Comparison of ENCODE assay signal across 9 mouse cellular contexts in the genomic region with DNA sequence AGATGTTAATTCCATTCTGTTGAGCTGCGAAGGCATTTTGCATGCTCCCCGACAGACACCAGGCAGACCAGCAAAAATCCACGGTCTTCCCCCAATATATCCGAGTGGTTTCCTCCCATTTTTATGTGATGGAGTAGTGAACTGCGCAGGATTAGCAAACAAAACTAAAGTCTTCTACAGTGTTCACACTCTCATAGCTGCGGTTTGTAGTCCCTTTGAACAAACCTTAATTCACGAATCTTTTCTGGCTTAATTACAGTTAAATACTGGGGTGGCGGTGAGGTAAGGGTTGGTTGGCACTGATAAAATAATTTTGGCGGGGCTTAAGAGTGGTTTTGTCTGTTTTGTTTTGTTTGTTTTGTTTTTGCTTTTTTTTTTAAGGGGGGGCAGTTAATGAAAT. TPM values are rescaled to one million over a fixed set of nuclear protein-coding genes. Genes with fewer than 3 reads are reported as not detected.
A peak's percentile ranks its signal among the peaks of the same experiment; 100 is the strongest.
DNase-seq lines count a peak whose midpoint lies in the region; ATAC-seq and TF ChIP-seq lines count a peak whose summit lies in the region.
"Had no signal": no experiment of that assay in that cellular context is flagged by ENCODE, and none has a peak within 500 bp of the region (broad histone marks: within the 10 kb centered on the region; RNA-seq: fewer than 3 reads in every experiment).

No protein-coding gene starts in this region.

- no peak for DNase-seq in heart, postnatal 4 days
- DNase-seq in neural tube, embryonic 11.5 days (ENCODE audit: low spot score), result no peak
- no peak for DNase-seq in left cerebral cortex, adult 9 months (ENCODE audit: low spot score in 2 of 2)
- DNase-seq in spleen, adult 12 weeks (ENCODE audit: low spot score), result no peak

- ATAC-seq in heart, embryonic 16.5 days (replicated peaks; ENCODE audit: extremely low read depth, insufficient read depth, low FRiP score), result no peak
- no peak for ATAC-seq in intestine, embryonic 15.5 days
- no peak for ATAC-seq in neural tube, embryonic 11.5 days (ENCODE audit: insufficient read depth, low FRiP score, low TSS enrichment)
- no peak for ATAC-seq in erythroid progenitor cell, adult 5-6 weeks (replicated peaks; ENCODE audit: low FRiP score, poor library complexity, severe bottlenecking)

- no peaks in the 10 kb centered on the region for H3K36me3 ChIP-seq in heart, embryonic 16.5 days (ENCODE audit: control insufficient read depth, insufficient read depth)
- no peaks in the 10 kb centered on the region for H3K36me3 ChIP-seq in intestine, embryonic 15.5 days
- no peaks in the 10 kb centered on the region; the same call in 1 of the 2 replicates for H3K36me3 ChIP-seq in neural tube, embryonic 11.5 days (ENCODE audit: control insufficient read depth, insufficient read depth, low read length)

- TF ChIP-seq POLR2A in embryonic fibroblast, embryonic 13.5 days (IDR thresholded peaks at IDR 0.05; ENCODE audit: low read depth, low read length), result no peak

- no peak overlapping the region for H3K27ac ChIP-seq in heart, embryonic 16.5 days (ENCODE audit: low read length)
- H3K27ac ChIP-seq in embryonic fibroblast, embryonic 13.5 days (ENCODE audit: insufficient read depth, low read length), result peak overlapping the region; percentile 87
- H3K27ac ChIP-seq in intestine, embryonic 15.5 days, result no peak overlapping the region
- H3K27ac ChIP-seq in neural tube, embryonic 11.5 days (ENCODE audit: low read depth, low read length), result no peak overlapping the region

- H3K9me3 ChIP-seq in heart, embryonic 16.5 days (replicated peaks; ENCODE audit: control insufficient read depth, low read length), result 0 out of 2 replicates have a peak, but pooled peaks cover 2% of the 10 kb centered on the region
- no peaks in the 10 kb centered on the region for H3K9me3 ChIP-seq in intestine, embryonic 15.5 days
- H3K9me3 ChIP-seq in neural tube, embryonic 11.5 days (ENCODE audit: control insufficient read depth, low read length), result no peaks in the 10 kb centered on the region

- H3K4me2 ChIP-seq in heart, embryonic 16.5 days (ENCODE audit: low read depth, low read length), result peak overlapping the region; percentile 90; the same call in 1 of the 2 replicates
- H3K4me2 ChIP-seq in intestine, embryonic 15.5 days (replicated peaks), result peak overlapping the region; percentile 92; the same call in 1 of the 2 replicates
- peak overlapping the region; percentile 10 for H3K4me2 ChIP-seq in neural tube, embryonic 11.5 days (ENCODE audit: low read depth)

- no peak overlapping the region for H3K4me3 ChIP-seq in heart, embryonic 16.5 days (ENCODE audit: low read length)
- no peak overlapping the region for H3K4me3 ChIP-seq in embryonic fibroblast, embryonic 13.5 days (ENCODE audit: insufficient read depth, low read length)
- H3K4me3 ChIP-seq in intestine, embryonic 15.5 days (replicated peaks), result no peak overlapping the region
- H3K4me3 ChIP-seq in neural tube, embryonic 11.5 days (ENCODE audit: low read depth, low read length), result no peak overlapping the region

- 43% methylated on average over 9 of the region's 9 CpGs for WGBS in heart, embryonic 16.5 days
- WGBS in intestine, embryonic 15.5 days, result 51% methylated on average over 9 of the region's 9 CpGs
- 55% methylated on average over 9 of the region's 9 CpGs for WGBS in neural tube, embryonic 11.5 days

- no peak for TF ChIP-seq CTCF in embryonic fibroblast, embryonic 13.5 days (IDR thresholded peaks at IDR 0.05; ENCODE audit: borderline replicate concordance, insufficient read depth, low read length)

- H3K9ac ChIP-seq in heart, embryonic 16.5 days (ENCODE audit: low read length), result no peak overlapping the region
- H3K9ac ChIP-seq in intestine, embryonic 15.5 days, result no peak overlapping the region
- peak overlapping the region; percentile 26; the same call in 1 of the 2 replicates for H3K9ac ChIP-seq in neural tube, embryonic 11.5 days (ENCODE audit: low read length)

- no peaks in the 10 kb centered on the region; the same call in 1 of the 2 replicates for H3K27me3 ChIP-seq in heart, embryonic 16.5 days (ENCODE audit: control insufficient read depth, insufficient read depth, low read length)
- H3K27me3 ChIP-seq in intestine, embryonic 15.5 days (replicated peaks), result peaks cover 15% of the 10 kb centered on the region
- H3K27me3 ChIP-seq in neural tube, embryonic 11.5 days (ENCODE audit: control insufficient read depth, insufficient read depth, low read length), result no peaks in the 10 kb centered on the region

- H3K4me1 ChIP-seq in heart, embryonic 16.5 days (ENCODE audit: control insufficient read depth, insufficient read depth, low read length), result peaks cover 11% of the 10 kb centered on the region
- H3K4me1 ChIP-seq in embryonic fibroblast, embryonic 13.5 days (ENCODE audit: control insufficient read depth, insufficient read depth, low read length), result no peaks in the 10 kb centered on the region
- H3K4me1 ChIP-seq in intestine, embryonic 15.5 days (replicated peaks), result peaks cover 13% of the 10 kb centered on the region; the same call in 1 of the 2 replicates
- H3K4me1 ChIP-seq in neural tube, embryonic 11.5 days (ENCODE audit: control insufficient read depth, insufficient read depth, low read length), result peaks cover 4% of the 10 kb centered on the region; the same call in 1 of the 2 replicates

RNA-seq across cellular contexts. Expression of a gene that starts 3.1 kb away (rescaled TPM):
- polyA plus RNA-seq in heart, embryonic 16.5 days (2015; fragmentation: Nextera tagmentation; extraction: Ambion mirVana), result 2.0 and 2.1 TPM in 2 replicates
- 10 to 100 TPM; 19.5 to 20.4 TPM for total RNA-seq in heart, postnatal 4 days (2021)
- polyA plus RNA-seq in embryonic fibroblast, embryonic 13.5 days (2011; ENCODE audit: insufficient read length, low read depth, missing spikeins), result 35.1 and 67.9 TPM in 2 replicates
- 5.1 and 5.3 TPM in 2 replicates for polyA plus RNA-seq in intestine, embryonic 15.5 days (2015; fragmentation: Nextera tagmentation; extraction: Ambion mirVana)
- polyA plus RNA-seq in neural tube, embryonic 11.5 days (2014; fragmentation: Nextera tagmentation; extraction: Ambion mirVana), result 12.4 and 14.5 TPM in 2 replicates
- under 0.01 TPM in 2 replicates for total RNA-seq in erythroid progenitor cell, adult 5-6 weeks (2015; ENCODE audit: low replicate concordance)
- 0.13 TPM in 1 of 2 replicates, not detected in the other for total RNA-seq in erythroid progenitor cell, adult 5-6 weeks (2017; ENCODE audit: low replicate concordance)
- total RNA-seq: megakaryocyte-erythroid progenitor cell, adult 5-6 weeks had no signal

Comparison
In these comparisons a context has a peak if more than half of its experiments do, and no peak if none do; other contexts are left out.
1. H3K4me2 ChIP-seq: peak in every context shown above with its lines; median percentile 92 in intestine, embryonic 15.5 days; 90 in heart, embryonic 16.5 days; 10 in neural tube, embryonic 11.5 days.